Mouse (Mus musculus): ENCODE measurements around the gene Sgk2.

GRCm38 (mm10) chr2:163039940-163040339 is 52.8 kb downstream of the Sgk2 start:
- TF ChIP-seq CTCF (IDR thresholded peaks at IDR 0.05; ENCODE audit: low read depth, low read length) (no peak), POLR2A (IDR thresholded peaks at IDR 0.05; ENCODE audit: borderline replicate concordance, low read depth, low read length) (no peak)
